Mouse (Mus musculus): ENCODE measurements around the gene Naif1. TPM values are rescaled to one million over a fixed set of nuclear protein-coding genes. Genes with fewer than 3 reads are reported as not detected.
"Not testable (repeated sequence)": the region's sequence is repeated elsewhere in the genome, so short reads cannot be mapped to it uniquely, and the experiment has no call there.

Naif1 gene
- polyA plus RNA-seq, 1 experiment: 3.0 TPM

DNA sequence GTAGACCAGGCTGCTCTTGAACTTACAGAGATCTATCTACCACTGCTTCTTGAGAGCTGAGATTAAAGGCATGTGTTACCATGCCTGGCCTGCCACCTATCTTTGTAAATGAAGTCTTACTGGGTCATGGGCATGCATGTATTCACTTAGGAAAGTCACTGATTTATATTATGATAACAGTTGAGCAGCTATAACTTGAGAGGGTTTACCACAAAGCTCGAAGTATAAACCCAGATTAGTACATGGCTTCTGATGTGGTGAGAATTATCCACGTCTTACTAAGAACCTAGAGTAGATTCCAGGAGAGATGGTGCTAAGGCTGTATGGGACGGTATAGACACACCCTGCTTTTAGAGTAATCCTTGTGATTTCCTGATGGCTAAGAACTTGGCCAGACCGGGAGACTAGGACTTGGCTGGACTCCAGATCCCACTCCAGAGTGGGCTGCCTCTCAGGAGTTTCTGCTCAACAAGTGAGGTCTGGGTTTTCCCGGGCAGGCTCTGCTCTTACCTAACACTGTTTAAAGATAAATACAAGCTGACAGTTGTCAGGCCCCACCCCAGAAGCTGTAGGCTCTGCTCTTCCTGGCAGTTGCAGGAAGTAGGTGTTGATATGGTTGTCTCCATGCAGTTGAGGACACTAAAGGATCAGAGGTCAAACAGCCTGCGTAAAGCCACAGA is 14.1 kb downstream of the Naif1 start:
- no peak for TF ChIP-seq REST (IDR thresholded peaks at IDR 0.05; ENCODE audit: insufficient read depth, insufficient read length)
- no peak for TF ChIP-seq CEBPB (IDR thresholded peaks at IDR 0.05; ENCODE audit: insufficient read depth, poor library complexity, severe bottlenecking)
- no peak for TF ChIP-seq MYOD1 (IDR thresholded peaks at IDR 0.05; ENCODE audit: control insufficient read depth in 1 of 3, insufficient read length in 2 of 3, low read depth in 2 of 3)
- no peak for TF ChIP-seq SRF (IDR thresholded peaks at IDR 0.05; ENCODE audit: control insufficient read depth, insufficient read length, low read depth)
- TF ChIP-seq E2F4 (IDR thresholded peaks at IDR 0.05; ENCODE audit: insufficient read depth): no peak
- no peak for TF ChIP-seq TCF12 (IDR thresholded peaks at IDR 0.05; ENCODE audit: insufficient read depth, poor library complexity, severe bottlenecking)
- TF ChIP-seq MAX (IDR thresholded peaks at IDR 0.05; ENCODE audit: low read depth): no peak
- TF ChIP-seq MYOG (IDR thresholded peaks at IDR 0.05; ENCODE audit: control insufficient read depth in 1 of 3, insufficient read depth in 1 of 3, insufficient read length in 2 of 3, low read depth in 2 of 3): no peak
- TF ChIP-seq TCF3 (IDR thresholded peaks at IDR 0.05; ENCODE audit: insufficient read length, low read depth): no peak
- TF ChIP-seq POLR2AphosphoS2 (IDR thresholded peaks at IDR 0.05; ENCODE audit: insufficient read length, low read depth): no peak
- TF ChIP-seq USF1 (IDR thresholded peaks at IDR 0.05; ENCODE audit: low read depth): no peak
- TF ChIP-seq POLR2A (IDR thresholded peaks at IDR 0.05; ENCODE audit: insufficient read length, low read depth): no peak
- no peaks in the 10 kb centered on the region for H3K27me3 ChIP-seq (ENCODE audit: control insufficient read depth, insufficient read depth, insufficient read length)
- no peak overlapping the region for H3K4me3 ChIP-seq
- no peak overlapping the region for H3K4me2 ChIP-seq (ENCODE audit: low read depth)
- H3ac ChIP-seq (ENCODE audit: control insufficient read depth, insufficient read length): no peak overlapping the region
- no peaks in the 10 kb centered on the region for H3K79me2 ChIP-seq (ENCODE audit: control insufficient read depth, insufficient read depth)
- H3K36me3 ChIP-seq (ENCODE audit: control insufficient read depth, insufficient read depth): no peaks in the 10 kb centered on the region

DNA sequence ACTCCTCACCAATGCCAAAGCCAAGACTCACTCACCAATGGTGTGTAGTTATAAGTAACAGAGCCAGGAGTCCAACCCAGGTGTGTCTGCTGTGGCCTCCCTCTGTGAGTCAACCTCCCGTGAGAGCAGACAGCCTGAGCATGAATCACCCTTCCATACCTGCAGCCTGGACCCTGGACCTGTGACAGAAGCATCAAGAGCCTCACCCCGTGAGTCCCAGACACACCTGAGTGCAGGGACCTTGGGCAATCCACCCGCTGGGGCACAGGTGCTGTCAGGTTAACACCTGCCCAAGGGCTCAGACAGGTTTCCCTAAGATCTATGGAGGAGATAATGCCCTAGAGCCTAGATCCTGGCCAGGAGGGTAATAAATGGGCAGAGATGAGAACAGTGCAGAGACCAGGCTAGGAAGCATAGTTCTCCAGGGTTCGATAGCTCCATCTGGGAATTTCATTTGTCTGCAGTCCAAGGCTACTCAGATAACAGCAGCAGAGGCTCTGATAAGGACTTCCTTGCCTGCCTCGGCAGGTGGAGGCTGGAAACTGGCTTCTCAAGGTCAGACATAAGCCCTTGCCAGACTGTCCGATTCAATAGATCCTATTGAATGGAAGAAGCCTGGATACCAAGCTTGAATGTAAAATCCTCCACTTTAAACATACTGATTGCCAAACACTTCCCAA is 20.9 kb downstream of the Naif1 start:
- H3K79me2 ChIP-seq (ENCODE audit: control insufficient read depth, insufficient read depth): no peaks in the 10 kb centered on the region
- no peak overlapping the region for H3K4me3 ChIP-seq
- no peaks in the 10 kb centered on the region for H3K27me3 ChIP-seq (ENCODE audit: control insufficient read depth, insufficient read depth, insufficient read length)
- no peaks in the 10 kb centered on the region for H3K36me3 ChIP-seq (ENCODE audit: control insufficient read depth, insufficient read depth)
- TF ChIP-seq E2F4 (IDR thresholded peaks at IDR 0.05; ENCODE audit: insufficient read depth) (no peak), REST (IDR thresholded peaks at IDR 0.05; ENCODE audit: insufficient read depth, insufficient read length) (no peak), MAX (IDR thresholded peaks at IDR 0.05; ENCODE audit: low read depth) (no peak), CEBPB (IDR thresholded peaks at IDR 0.05; ENCODE audit: insufficient read depth, poor library complexity, severe bottlenecking) (no peak), POLR2A (IDR thresholded peaks at IDR 0.05; ENCODE audit: insufficient read length, low read depth) (no peak), MYOD1 (IDR thresholded peaks at IDR 0.05; ENCODE audit: control insufficient read depth in 1 of 3, insufficient read length in 2 of 3, low read depth in 2 of 3) (no peak), SRF (IDR thresholded peaks at IDR 0.05; ENCODE audit: control insufficient read depth, insufficient read length, low read depth) (no peak), TCF12 (IDR thresholded peaks at IDR 0.05; ENCODE audit: insufficient read depth, poor library complexity, severe bottlenecking) (no peak), POLR2AphosphoS2 (IDR thresholded peaks at IDR 0.05; ENCODE audit: insufficient read length, low read depth) (no peak), TCF3 (IDR thresholded peaks at IDR 0.05; ENCODE audit: insufficient read length, low read depth) (no peak), USF1 (IDR thresholded peaks at IDR 0.05; ENCODE audit: low read depth) (no peak), MYOG (IDR thresholded peaks at IDR 0.05; ENCODE audit: control insufficient read depth in 1 of 3, insufficient read depth in 1 of 3, insufficient read length in 2 of 3, low read depth in 2 of 3) (no peak)
- no peak overlapping the region for H3K4me2 ChIP-seq (ENCODE audit: low read depth)
- no peak overlapping the region for H3ac ChIP-seq (ENCODE audit: control insufficient read depth, insufficient read length)

GRCm38 (mm10) chr2:32471681-32472061 is 21.4 kb downstream of the Naif1 start:
- Histone ChIP-seq H3K4me3 (no peak overlapping the region), H3K27me3 (ENCODE audit: control insufficient read depth, insufficient read depth, insufficient read length) (no peaks in the 10 kb centered on the region), H3K36me3 (ENCODE audit: control insufficient read depth, insufficient read depth) (no peaks in the 10 kb centered on the region), H3K79me2 (ENCODE audit: control insufficient read depth, insufficient read depth) (no peaks in the 10 kb centered on the region), H3K4me2 (ENCODE audit: low read depth) (no peak overlapping the region), H3ac (ENCODE audit: control insufficient read depth, insufficient read length) (no peak overlapping the region)
- TF ChIP-seq SRF (IDR thresholded peaks at IDR 0.05; ENCODE audit: control insufficient read depth, insufficient read length, low read depth) (no peak), POLR2A (IDR thresholded peaks at IDR 0.05; ENCODE audit: insufficient read length, low read depth) (no peak), MYOD1 (IDR thresholded peaks at IDR 0.05; ENCODE audit: control insufficient read depth in 1 of 3, insufficient read length in 2 of 3, low read depth in 2 of 3) (no peak), MYOG (IDR thresholded peaks at IDR 0.05; ENCODE audit: control insufficient read depth in 1 of 3, insufficient read depth in 1 of 3, insufficient read length in 2 of 3, low read depth in 2 of 3) (no peak), TCF12 (IDR thresholded peaks at IDR 0.05; ENCODE audit: insufficient read depth, poor library complexity, severe bottlenecking) (no peak), REST (IDR thresholded peaks at IDR 0.05; ENCODE audit: insufficient read depth, insufficient read length) (no peak), TCF3 (IDR thresholded peaks at IDR 0.05; ENCODE audit: insufficient read length, low read depth) (no peak), USF1 (IDR thresholded peaks at IDR 0.05; ENCODE audit: low read depth) (no peak), CEBPB (IDR thresholded peaks at IDR 0.05; ENCODE audit: insufficient read depth, poor library complexity, severe bottlenecking) (no peak), E2F4 (IDR thresholded peaks at IDR 0.05; ENCODE audit: insufficient read depth) (no peak), MAX (IDR thresholded peaks at IDR 0.05; ENCODE audit: low read depth) (no peak), POLR2AphosphoS2 (IDR thresholded peaks at IDR 0.05; ENCODE audit: insufficient read length, low read depth) (no peak)

DNA sequence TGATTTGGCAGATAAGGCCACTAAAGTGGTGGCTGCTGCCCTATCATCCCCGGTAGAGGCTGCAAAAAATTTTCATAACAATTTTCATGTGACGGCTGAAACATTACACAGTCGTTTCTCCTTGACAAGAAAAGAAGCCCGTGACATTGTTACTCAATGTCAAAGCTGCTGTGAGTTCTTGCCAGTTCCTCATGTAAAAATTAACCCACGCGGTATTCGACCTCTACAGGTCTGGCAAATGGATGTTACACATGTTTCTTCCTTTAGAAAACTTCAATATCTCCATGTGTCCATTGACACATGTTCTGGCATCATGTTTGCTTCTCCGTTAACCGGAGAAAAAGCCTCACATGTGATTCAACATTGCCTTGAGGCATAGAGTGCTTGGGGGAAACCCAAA is 25.1 kb downstream of the Naif1 start:
- H3K4me3 ChIP-seq; H3K4me2 ChIP-seq (ENCODE audit: low read depth); H3K36me3 ChIP-seq (ENCODE audit: control insufficient read depth, insufficient read depth); H3K27me3 ChIP-seq (ENCODE audit: control insufficient read depth, insufficient read depth, insufficient read length); H3ac ChIP-seq (ENCODE audit: control insufficient read depth, insufficient read length); H3K79me2 ChIP-seq (ENCODE audit: control insufficient read depth, insufficient read depth): not testable (repeated sequence)

All from myocyte (in vitro differentiated cells).